Mouse (Mus musculus) cerebellum, adult 2 months (tissue): Measurements from ENCODE around the gene Lrp1.

Experiments
- CTCF ChIP-seq: fragments of 200-500 bp; IDR thresholded peaks from 2 replicates; pipeline ENCODE4 v1.5.1; 2011; ENCODE audit warnings: low read depth, mild to moderate bottlenecking, control low read depth, low read length, moderate library complexity, borderline replicate concordance; ENCODE audit not compliant: insufficient read depth
- POLR2A ChIP-seq: fragments of 200-500 bp; IDR thresholded peaks from 2 replicates; pipeline ENCODE4 v1.6.1; 2011; ENCODE audit warnings: low read length, control low read depth, borderline replicate concordance; ENCODE audit not compliant: insufficient read depth

- peak; percentile 53; the same call in 1 of the 2 replicates for TF ChIP-seq CTCF
- TF ChIP-seq POLR2A, result no peak
Observed at GRCm38 (mm10) chr10:127557397-127557796, 63.6 kb downstream of the Lrp1 start.
